Mouse (Mus musculus) ES-Bruce4 (cell line): ENCODE data around the gene Svop. TPM values are rescaled to one million over a fixed set of nuclear protein-coding genes. Genes with fewer than 3 reads are reported as not detected.

Experiments
- H3K27ac ChIP-seq: 2 replicates; pipeline ENCODE4 v1.5.1; 2012; ENCODE audit warnings: low read length, inconsistent platforms; ENCODE audit not compliant: insufficient read depth
- H3K27me3 ChIP-seq: 2 replicates; pipeline ENCODE4 v1.6.1; 2012; ENCODE audit warnings: mild to moderate bottlenecking, low read length, inconsistent platforms; ENCODE audit not compliant: control insufficient read depth, poor library complexity, insufficient read depth, severe bottlenecking
- H3K36me3 ChIP-seq: 2 replicates; pipeline ENCODE4 v1.6.1; 2012; ENCODE audit warnings: inconsistent platforms, mild to moderate bottlenecking, low read length, moderate library complexity; ENCODE audit not compliant: control insufficient read depth, poor library complexity, insufficient read depth, severe bottlenecking
- H3K4me1 ChIP-seq: one replicate; pipeline ENCODE4 v1.8.1; 2011; ENCODE audit warnings: low read length; ENCODE audit not compliant: control insufficient read depth, insufficient read depth
- H3K4me3 ChIP-seq: 2 replicates; pipeline ENCODE4 v1.5.1; 2011; ENCODE audit warnings: low read depth, mild to moderate bottlenecking, low read length
- H3K9ac ChIP-seq: 2 replicates; pipeline ENCODE4 v1.6.1; 2012; ENCODE audit warnings: low read depth, mild to moderate bottlenecking, inconsistent platforms; ENCODE audit not compliant: poor library complexity, severe bottlenecking
- H3K9me3 ChIP-seq: replicated peaks from 2 replicates; pipeline ENCODE4 v1.6.1; 2012; ENCODE audit warnings: mild to moderate bottlenecking, low read length, inconsistent platforms; ENCODE audit not compliant: control insufficient read depth, poor library complexity, insufficient read depth, severe bottlenecking
- CTCF ChIP-seq: IDR thresholded peaks from one replicate; pipeline ENCODE4 v1.8.1; 2011; ENCODE audit warnings: low read depth, low read length
- EP300 ChIP-seq: IDR thresholded peaks from 2 replicates; pipeline ENCODE4 v1.6.1; 2011; ENCODE audit warnings: low read depth, low read length; ENCODE audit not compliant: insufficient read depth
- POLR2A ChIP-seq: IDR thresholded peaks from one replicate; pipeline ENCODE4 v1.8.1; 2011; ENCODE audit warnings: low read length; ENCODE audit not compliant: insufficient read depth
- polyA plus RNA-seq: library from polyadenylated mRNA; stranded (reverse); fragments of >200 nt; gene quantifications from 2 replicates; pipeline ENCODE4 v1.2.4, GENCODE M21; 2011; ENCODE audit warnings: low read depth; ENCODE audit not compliant: missing spikeins, insufficient read depth, insufficient read length

The Svop gene
- polyA plus RNA-seq, 1 experiment, result 11.0 TPM

GRCm38 (mm10) chr5:113992339-113992831, 99.0 kb downstream of the Svop start:
- Histone ChIP-seq H3K27ac (peak overlapping the region; percentile 22; the same call in 1 of the 2 replicates), H3K36me3 (no peaks in the 10 kb centered on the region), H3K9me3 (no peaks in the 10 kb centered on the region), H3K27me3 (no peaks in the 10 kb centered on the region), H3K9ac (peak overlapping the region; percentile 81), H3K4me1 (peaks cover 4% of the 10 kb centered on the region), H3K4me3 (peak overlapping the region; percentile 72)
- no peak for TF ChIP-seq EP300
- TF ChIP-seq POLR2A, result no peak
- TF ChIP-seq CTCF, result no peak

DNA sequence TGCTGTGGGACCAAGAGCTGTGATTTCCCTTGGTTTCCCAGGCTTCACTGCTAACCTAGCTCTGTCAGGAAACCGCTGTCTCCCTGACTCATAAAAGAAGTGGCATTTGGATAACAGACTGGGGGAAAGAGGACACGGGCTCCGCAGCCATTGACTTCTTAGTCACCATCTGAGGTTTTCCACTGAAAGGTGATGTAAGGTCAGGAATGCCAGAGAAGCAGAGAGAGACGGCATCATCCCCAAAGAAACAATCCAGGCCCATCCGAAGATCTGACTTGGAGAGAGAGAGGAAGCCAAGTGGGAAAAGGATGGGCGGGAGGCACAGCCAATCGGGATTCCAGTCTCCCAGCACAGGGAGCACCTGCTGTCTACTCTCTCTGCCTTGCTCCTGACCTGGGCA, 100.2 kb downstream of the Svop start:
- no peaks in the 10 kb centered on the region for H3K36me3 ChIP-seq
- no peak for TF ChIP-seq EP300

DNA sequence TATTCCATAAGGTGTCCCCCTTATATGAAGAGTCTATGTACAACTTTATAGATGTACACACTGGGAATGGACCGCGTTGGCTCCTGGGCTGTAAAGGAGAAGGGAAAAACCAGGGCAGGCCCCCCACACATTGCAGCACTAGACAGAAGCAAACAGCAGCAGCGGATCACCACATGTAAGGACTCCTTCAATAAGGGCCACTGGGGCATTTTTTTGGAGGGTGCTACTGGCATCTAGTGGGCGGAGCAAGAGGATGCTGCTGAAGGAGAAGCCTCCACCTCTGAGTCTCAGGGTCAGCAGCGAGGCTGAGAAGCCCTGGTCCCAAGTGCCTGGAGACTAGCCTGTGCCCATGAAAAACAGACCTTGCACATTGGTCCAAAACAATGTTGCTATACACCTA, 100.8 kb downstream of the Svop start:
- Histone ChIP-seq H3K27me3 (no peaks in the 10 kb centered on the region), H3K27ac (no peak overlapping the region), H3K36me3 (no peaks in the 10 kb centered on the region), H3K9me3 (no peaks in the 10 kb centered on the region), H3K9ac (no peak overlapping the region), H3K4me1 (peaks cover 11% of the 10 kb centered on the region), H3K4me3 (no peak overlapping the region)
- TF ChIP-seq CTCF (no peak), POLR2A (no peak), EP300 (no peak)

More for the DNA sequence above, 100.2 kb downstream of the Svop start:
- Histone ChIP-seq H3K27ac (no peak overlapping the region), H3K27me3 (no peaks in the 10 kb centered on the region), H3K4me3 (no peak overlapping the region), H3K9me3 (no peaks in the 10 kb centered on the region), H3K9ac (no peak overlapping the region), H3K4me1 (peaks cover 9% of the 10 kb centered on the region)

- Histone ChIP-seq H3K27me3 (no peaks in the 10 kb centered on the region), H3K36me3 (no peaks in the 10 kb centered on the region), H3K9ac (no peak overlapping the region), H3K4me3 (no peak overlapping the region), H3K27ac (no peak overlapping the region), H3K4me1 (peaks cover 11% of the 10 kb centered on the region), H3K9me3 (no peaks in the 10 kb centered on the region)
- TF ChIP-seq CTCF (no peak), EP300 (no peak), POLR2A (no peak)
These were observed 101.8 kb downstream of the Svop start for GRCm38 (mm10) chr5:113989437-113990024.

DNA sequence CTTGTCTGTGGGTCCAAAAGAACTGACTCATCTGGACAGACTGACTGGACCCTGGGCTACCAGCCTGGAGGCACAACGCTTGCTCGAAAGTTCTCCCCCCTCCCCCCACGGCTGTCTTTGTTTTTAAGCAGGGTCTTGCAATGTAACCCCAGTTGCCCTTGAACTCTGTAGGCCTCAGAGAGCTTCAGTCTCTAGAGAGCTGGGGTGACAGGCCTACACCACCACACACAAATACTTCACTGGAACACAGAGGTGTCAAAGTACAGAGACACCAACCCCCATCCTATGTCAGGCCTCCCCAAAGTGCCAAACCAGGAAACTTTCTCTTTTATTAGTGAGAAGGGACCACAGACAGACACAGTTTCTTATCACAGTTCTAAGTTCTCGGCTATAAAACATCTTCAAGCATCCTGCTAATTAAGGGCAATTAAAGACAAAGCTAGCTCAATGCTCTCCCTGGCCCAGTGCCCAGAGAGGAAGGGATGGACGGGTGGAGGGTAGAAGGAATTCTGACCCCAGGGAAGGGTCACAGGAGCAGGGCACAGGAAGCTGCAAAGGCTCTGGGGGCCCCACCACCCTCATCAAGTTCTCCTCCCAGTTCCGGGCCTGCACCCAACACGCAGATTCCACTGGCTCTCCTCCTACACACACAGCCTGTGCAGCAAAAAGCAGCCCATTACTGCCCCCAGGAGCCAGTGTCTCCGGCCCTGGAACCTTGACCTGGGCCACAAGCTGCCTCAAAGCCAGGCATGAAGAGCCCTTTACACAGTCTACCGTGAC, 105.0 kb downstream of the Svop start:
- Histone ChIP-seq H3K4me3 (no peak overlapping the region), H3K27ac (no peak overlapping the region), H3K36me3 (no peaks in the 10 kb centered on the region), H3K9ac (no peak overlapping the region), H3K27me3 (no peaks in the 10 kb centered on the region), H3K4me1 (peaks cover 8% of the 10 kb centered on the region), H3K9me3 (no peaks in the 10 kb centered on the region)
- TF ChIP-seq CTCF (no peak), POLR2A (no peak), EP300 (no peak)

- Histone ChIP-seq H3K4me1 (peaks cover 7% of the 10 kb centered on the region), H3K27me3 (no peaks in the 10 kb centered on the region), H3K36me3 (no peaks in the 10 kb centered on the region)
These were observed 105.6 kb downstream of the Svop start for GRCm38 (mm10) chr5:113985737-113986136.

More at GRCm38 (mm10) chr5:113985737-113986136, 105.6 kb downstream of the Svop start:
- no peaks in the 10 kb centered on the region for H3K9me3 ChIP-seq
- TF ChIP-seq EP300 (no peak), CTCF (no peak), POLR2A (no peak)
- H3K9ac ChIP-seq, result no peak overlapping the region
- H3K4me3 ChIP-seq, result no peak overlapping the region
- no peak overlapping the region for H3K27ac ChIP-seq
